In genomic region chr9:36716624-36717023, GRCm38 (mm10) we compare ENCODE assay signal across 20 mouse cellular contexts. TPM values are rescaled to one million over a fixed set of nuclear protein-coding genes. Genes with fewer than 3 reads are reported as not detected.
A peak's percentile ranks its signal among the peaks of the same experiment; 100 is the strongest.
DNase-seq lines count a peak whose midpoint lies in the region; ATAC-seq and TF ChIP-seq lines count a peak whose summit lies in the region.
"Had no signal": no experiment of that assay in that cellular context is flagged by ENCODE, and none has a peak within 500 bp of the region (broad histone marks: within the 10 kb centered on the region; RNA-seq: fewer than 3 reads in every experiment).

No protein-coding gene starts in this region.

- H3K27ac ChIP-seq in intestine, postnatal 0 days (ENCODE audit: low read depth, low read length): no peak overlapping the region
- H3K27ac ChIP-seq in intestine, embryonic 16.5 days (ENCODE audit: low read length): no peak overlapping the region
- H3K27ac ChIP-seq in midbrain, embryonic 14.5 days (replicated peaks; ENCODE audit: low read depth, low read length): no peak overlapping the region
- no peak overlapping the region for H3K27ac ChIP-seq in midbrain, embryonic 13.5 days
- no peak overlapping the region for H3K27ac ChIP-seq in kidney, embryonic 14.5 days (ENCODE audit: low read depth, low read length)
- H3K27ac ChIP-seq: limb, embryonic 13.5 days had no signal

- no peak overlapping the region for H3K9ac ChIP-seq in intestine, postnatal 0 days (ENCODE audit: low read depth, low read length)
- no peak overlapping the region for H3K9ac ChIP-seq in intestine, embryonic 16.5 days (ENCODE audit: low read depth, low read length)
- H3K9ac ChIP-seq in midbrain, embryonic 14.5 days (replicated peaks; ENCODE audit: low read length): no peak overlapping the region
- no peak overlapping the region for H3K9ac ChIP-seq in midbrain, embryonic 13.5 days (replicated peaks)
- H3K9ac ChIP-seq in kidney, embryonic 14.5 days (ENCODE audit: low read depth, low read length): no peak overlapping the region
- H3K9ac ChIP-seq: limb, embryonic 13.5 days had no signal

- H3K4me3 ChIP-seq in intestine, postnatal 0 days (ENCODE audit: low read depth, low read length): no peak overlapping the region
- no peak overlapping the region for H3K4me3 ChIP-seq in intestine, embryonic 16.5 days (ENCODE audit: low read length)
- H3K4me3 ChIP-seq in midbrain, embryonic 14.5 days (replicated peaks; ENCODE audit: low read depth, low read length): no peak overlapping the region
- no peak overlapping the region for H3K4me3 ChIP-seq in midbrain, embryonic 13.5 days (replicated peaks)
- no peak overlapping the region for H3K4me3 ChIP-seq in kidney, embryonic 14.5 days (ENCODE audit: low read length)
- H3K4me3 ChIP-seq: erythroblast, embryonic 14.5 days; limb, embryonic 13.5 days had no signal

- H3K4me2 ChIP-seq in intestine, postnatal 0 days (replicated peaks; ENCODE audit: low read depth): no peak overlapping the region
- no peak overlapping the region for H3K4me2 ChIP-seq in intestine, embryonic 16.5 days (ENCODE audit: low read depth, low read length)
- no peak overlapping the region for H3K4me2 ChIP-seq in midbrain, embryonic 14.5 days (ENCODE audit: low read length)
- no peak overlapping the region for H3K4me2 ChIP-seq in midbrain, embryonic 13.5 days (replicated peaks)
- no peak overlapping the region for H3K4me2 ChIP-seq in kidney, embryonic 14.5 days (replicated peaks; ENCODE audit: low read depth, low read length)
- H3K4me2 ChIP-seq: limb, embryonic 13.5 days had no signal

- H3K36me3 ChIP-seq in intestine, postnatal 0 days (ENCODE audit: control insufficient read depth, insufficient read depth): peaks cover 8% of the 10 kb centered on the region; the same call in 1 of the 2 replicates
- H3K36me3 ChIP-seq in intestine, embryonic 16.5 days (ENCODE audit: control insufficient read depth, insufficient read depth, low read length): no peaks in the 10 kb centered on the region
- H3K36me3 ChIP-seq in midbrain, embryonic 14.5 days (ENCODE audit: control insufficient read depth, insufficient read depth, low read length): peaks cover 11% of the 10 kb centered on the region
- peaks cover 15% of the 10 kb centered on the region for H3K36me3 ChIP-seq in midbrain, embryonic 13.5 days
- H3K36me3 ChIP-seq in kidney, embryonic 14.5 days (ENCODE audit: control insufficient read depth, insufficient read depth, low read length): peaks cover 44% of the 10 kb centered on the region; the same call in 1 of the 2 replicates

- no peak for ATAC-seq in intestine, postnatal 0 days
- no peak for ATAC-seq in intestine, embryonic 16.5 days
- ATAC-seq in midbrain, embryonic 14.5 days (ENCODE audit: low FRiP score, low TSS enrichment): no peak
- no peak for ATAC-seq in midbrain, embryonic 13.5 days
- ATAC-seq in kidney, embryonic 14.5 days (ENCODE audit: low FRiP score, low TSS enrichment): no peak
- ATAC-seq: hindbrain, embryonic 16.5 days had no signal

- H3K9me3 ChIP-seq in intestine, postnatal 0 days (ENCODE audit: control insufficient read depth): no peaks in the 10 kb centered on the region
- no peaks in the 10 kb centered on the region for H3K9me3 ChIP-seq in intestine, embryonic 16.5 days (ENCODE audit: control insufficient read depth, low read length)
- H3K9me3 ChIP-seq in midbrain, embryonic 14.5 days (ENCODE audit: control insufficient read depth, low read length): no peaks in the 10 kb centered on the region
- no peaks in the 10 kb centered on the region for H3K9me3 ChIP-seq in midbrain, embryonic 13.5 days
- no peaks in the 10 kb centered on the region for H3K9me3 ChIP-seq in kidney, embryonic 14.5 days (ENCODE audit: control insufficient read depth, low read length)
- H3K9me3 ChIP-seq: G1E; limb, embryonic 13.5 days had no signal

- DNase-seq in midbrain, embryonic 14.5 days: peak; percentile 10
- peak; percentile 27 for DNase-seq in R1 (ENCODE audit: low read depth, low spot score)
- no peak for DNase-seq in adrenal gland, postnatal 36 days
- DNase-seq: cerebellum, adult 8-10 months; heart, postnatal 14 days; kidney, postnatal 10 days; lung, adult 2 months; thymus, postnatal 14 days had no signal

- no peaks in the 10 kb centered on the region for H3K4me1 ChIP-seq in intestine, postnatal 0 days (replicated peaks; ENCODE audit: control insufficient read depth, insufficient read depth, low read length)
- no peaks in the 10 kb centered on the region for H3K4me1 ChIP-seq in intestine, embryonic 16.5 days (ENCODE audit: control insufficient read depth, insufficient read depth, low read length)
- H3K4me1 ChIP-seq in midbrain, embryonic 14.5 days (ENCODE audit: control insufficient read depth, insufficient read depth, low read length): no peaks in the 10 kb centered on the region
- H3K4me1 ChIP-seq in midbrain, embryonic 13.5 days (replicated peaks): no peaks in the 10 kb centered on the region
- no peaks in the 10 kb centered on the region for H3K4me1 ChIP-seq in kidney, embryonic 14.5 days (ENCODE audit: control insufficient read depth, insufficient read depth, low read length)
- H3K4me1 ChIP-seq: limb, embryonic 13.5 days had no signal

- peak; percentile 34; the same call in 1 of the 2 replicates for TF ChIP-seq CTCF in intestine, postnatal 0 days (IDR thresholded peaks at IDR 0.05; ENCODE audit: low read depth)

- 78% methylated on average over 3 of the region's 3 CpGs for WGBS in intestine, postnatal 0 days
- WGBS in intestine, embryonic 16.5 days: 74% methylated on average over 3 of the region's 3 CpGs
- 77% methylated on average over 3 of the region's 3 CpGs for WGBS in midbrain, embryonic 14.5 days
- WGBS in midbrain, embryonic 13.5 days: 76% methylated on average over 3 of the region's 3 CpGs
- 82% methylated on average over 3 of the region's 3 CpGs for WGBS in kidney, embryonic 14.5 days

- H3K27me3 ChIP-seq in intestine, postnatal 0 days (replicated peaks; ENCODE audit: control insufficient read depth, insufficient read depth, low read length): no peaks in the 10 kb centered on the region
- H3K27me3 ChIP-seq in intestine, embryonic 16.5 days (replicated peaks; ENCODE audit: control insufficient read depth, insufficient read depth, low read length): no peaks in the 10 kb centered on the region
- H3K27me3 ChIP-seq in midbrain, embryonic 14.5 days (ENCODE audit: control insufficient read depth, insufficient read depth, low read length): no peaks in the 10 kb centered on the region
- H3K27me3 ChIP-seq in midbrain, embryonic 13.5 days: no peaks in the 10 kb centered on the region
- H3K27me3 ChIP-seq in kidney, embryonic 14.5 days (ENCODE audit: control insufficient read depth, insufficient read depth, low read length): no peaks in the 10 kb centered on the region
- H3K27me3 ChIP-seq: limb, embryonic 13.5 days had no signal

RNA-seq across cellular contexts. Expression of gene Chek1, which starts 10.2 kb away (rescaled TPM):
- 6.6 and 7.1 TPM in 2 replicates for polyA plus RNA-seq in intestine, postnatal 0 days (2015; fragmentation: Nextera tagmentation; extraction: Ambion mirVana)
- 17.9 and 24.3 TPM in 2 replicates for polyA plus RNA-seq in intestine, embryonic 16.5 days (2015; fragmentation: Nextera tagmentation; extraction: Ambion mirVana)
- polyA plus RNA-seq in midbrain, embryonic 14.5 days (2014; fragmentation: Nextera tagmentation; extraction: Ambion mirVana): 9.9 and 11.1 TPM in 2 replicates
- polyA plus RNA-seq in midbrain, embryonic 13.5 days (2015; fragmentation: Nextera tagmentation; extraction: Ambion mirVana): 16.6 and 21.6 TPM in 2 replicates
- total RNA-seq in adrenal gland, postnatal 36 days (2021): 1 to 10 TPM; 3.0 to 4.2 TPM
- polyA plus RNA-seq in kidney, embryonic 14.5 days (2014; fragmentation: Nextera tagmentation; extraction: Ambion mirVana): 38.4 and 44.7 TPM in 2 replicates

RNA-seq across cellular contexts. Expression of gene Acrv1, which starts 23.6 kb away (rescaled TPM):
- not detected in 2 replicates for polyA plus RNA-seq in intestine, postnatal 0 days (2015; fragmentation: Nextera tagmentation; extraction: Ambion mirVana)
- polyA plus RNA-seq in intestine, embryonic 16.5 days (2015; fragmentation: Nextera tagmentation; extraction: Ambion mirVana): not detected in 2 replicates
- polyA plus RNA-seq in midbrain, embryonic 14.5 days (2014; fragmentation: Nextera tagmentation; extraction: Ambion mirVana): not detected in 2 replicates
- not detected in 2 replicates for polyA plus RNA-seq in midbrain, embryonic 13.5 days (2015; fragmentation: Nextera tagmentation; extraction: Ambion mirVana)
- not detected for total RNA-seq in adrenal gland, postnatal 36 days (2021)
- polyA plus RNA-seq in kidney, embryonic 14.5 days (2014; fragmentation: Nextera tagmentation; extraction: Ambion mirVana): not detected in 2 replicates
- total RNA-seq: granulocyte monocyte progenitor cell, adult 5-6 weeks; heart, postnatal 14 days; layer of hippocampus, postnatal 14 days had no signal
- polyA plus RNA-seq: erythroblast, embryonic 14.5 days; G1E; hindbrain, embryonic 16.5 days; limb, embryonic 13.5 days; lung, adult 2 months; neural tube, embryonic 11.5 days; stomach, embryonic 14.5 days had no signal

RNA-seq across cellular contexts. Expression of gene Stt3a, which starts 50.9 kb away (rescaled TPM):
- polyA plus RNA-seq in intestine, postnatal 0 days (2015; fragmentation: Nextera tagmentation; extraction: Ambion mirVana): 166 and 179 TPM in 2 replicates
- 323 and 324 TPM in 2 replicates for polyA plus RNA-seq in intestine, embryonic 16.5 days (2015; fragmentation: Nextera tagmentation; extraction: Ambion mirVana)
- 66.0 and 90.4 TPM in 2 replicates for polyA plus RNA-seq in midbrain, embryonic 14.5 days (2014; fragmentation: Nextera tagmentation; extraction: Ambion mirVana)
- polyA plus RNA-seq in midbrain, embryonic 13.5 days (2015; fragmentation: Nextera tagmentation; extraction: Ambion mirVana): 100 and 111 TPM in 2 replicates
- 100 to 1,000 TPM; 299 to 300 TPM for total RNA-seq in adrenal gland, postnatal 36 days (2021)
- polyA plus RNA-seq in kidney, embryonic 14.5 days (2014; fragmentation: Nextera tagmentation; extraction: Ambion mirVana): 179 and 240 TPM in 2 replicates

Comparison
In these comparisons a context has a peak if more than half of its experiments do, and no peak if none do; other contexts are left out.
1. DNase-seq: peak in midbrain, embryonic 14.5 days (single experiment) and R1 (single experiment); none in adrenal gland, postnatal 36 days (0 of 2).